Mouse (Mus musculus): Measurements from ENCODE around the gene Slc35e2. TPM values are rescaled to one million over a fixed set of nuclear protein-coding genes. Genes with fewer than 3 reads are reported as not detected.

Slc35e2 gene
- total RNA-seq, 2 experiments from 2014 or later = 37.9 to 38.6 TPM

- DNase-seq (ENCODE audit: low spot score in 2 of 2) = no peak
Measured at GRCm38 (mm10) chr4:155574931-155575330, 26.3 kb upstream of the Slc35e2 start.

GRCm38 (mm10) chr4:155575521-155575920, 25.7 kb upstream of the Slc35e2 start:
- no peak for DNase-seq (ENCODE audit: low spot score in 2 of 2)

DNA sequence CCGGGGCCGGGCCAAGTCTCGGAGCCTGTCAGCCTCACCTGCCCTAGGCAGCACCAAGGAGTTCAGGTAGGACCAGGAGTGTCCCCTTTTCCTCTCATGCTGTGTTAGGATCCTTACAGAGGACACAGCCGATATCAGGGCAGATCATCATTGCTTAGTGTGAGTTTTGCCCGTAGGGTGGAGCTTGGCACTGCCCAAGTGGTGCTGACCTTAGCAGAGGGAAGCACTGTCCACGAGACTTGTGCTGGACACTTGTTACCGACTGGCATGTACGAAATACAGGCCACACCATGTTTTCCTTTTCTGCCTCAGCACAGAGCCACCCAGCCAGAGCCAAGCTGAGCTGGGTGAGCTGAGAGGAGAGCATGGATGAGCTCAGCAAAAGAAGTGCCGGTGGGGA, 24.1 kb upstream of the Slc35e2 start:
- DNase-seq (ENCODE audit: low spot score in 2 of 2) = no peak

DNA sequence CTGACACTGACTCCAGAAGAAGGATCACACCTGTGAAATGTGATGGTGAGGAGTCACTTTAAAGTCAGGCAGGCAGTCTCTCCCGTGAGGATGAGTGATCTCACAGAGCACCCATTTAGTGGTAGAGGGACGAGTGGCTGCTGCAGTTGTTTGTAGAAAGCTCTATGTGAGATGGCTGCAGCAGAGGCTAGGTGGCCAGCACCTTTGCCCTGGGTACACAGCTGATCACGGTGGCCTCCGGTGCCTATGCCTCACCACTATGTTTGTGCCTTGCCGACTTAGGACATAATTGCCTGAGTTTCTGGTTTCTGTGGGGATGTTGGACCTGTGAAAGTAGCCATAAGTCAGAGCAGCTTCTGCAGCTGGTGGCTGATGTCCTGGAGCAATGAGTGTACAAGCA, 23.5 kb upstream of the Slc35e2 start:
- DNase-seq (ENCODE audit: low spot score in 2 of 2) = no peak

DNA sequence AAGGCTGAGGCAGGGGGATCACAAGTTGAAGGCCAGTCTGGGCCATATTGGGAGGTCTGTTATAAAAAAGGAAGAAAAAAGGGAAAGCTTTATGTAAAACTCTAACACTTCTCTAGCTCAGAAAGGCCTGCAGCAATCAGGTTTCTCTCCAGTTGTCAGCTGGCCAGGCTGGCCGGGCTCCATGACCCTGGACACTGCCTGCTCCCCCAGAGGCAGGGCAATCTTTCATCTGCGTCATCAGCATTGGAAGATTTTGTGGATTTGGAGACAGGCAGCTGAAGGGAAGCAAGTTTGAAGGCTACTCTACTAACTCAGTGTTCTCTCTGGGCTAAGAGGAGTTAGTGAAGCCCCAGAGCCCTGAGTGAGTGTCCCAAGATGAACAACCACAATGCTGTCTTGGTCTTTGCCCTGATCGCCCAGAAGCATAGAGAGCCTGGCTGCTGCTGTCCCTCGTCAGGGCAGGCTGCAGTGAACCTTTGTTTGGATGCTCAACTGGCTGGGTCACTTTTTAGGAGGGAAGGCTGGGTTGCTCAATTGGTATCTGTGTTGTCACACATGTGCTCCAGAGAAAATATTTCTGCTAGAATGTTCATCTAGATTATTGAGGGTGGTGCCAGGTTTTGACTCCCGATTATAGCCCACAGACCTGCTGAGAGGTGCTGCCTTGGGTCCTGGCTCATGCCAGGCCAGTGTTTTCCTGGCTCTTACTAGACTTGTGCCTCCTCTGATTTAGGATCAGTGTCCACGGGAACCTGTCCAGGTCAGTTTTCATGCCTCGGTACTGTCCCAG, 22.7 kb upstream of the Slc35e2 start:
- no peak for DNase-seq (ENCODE audit: low spot score in 2 of 2)

DNA sequence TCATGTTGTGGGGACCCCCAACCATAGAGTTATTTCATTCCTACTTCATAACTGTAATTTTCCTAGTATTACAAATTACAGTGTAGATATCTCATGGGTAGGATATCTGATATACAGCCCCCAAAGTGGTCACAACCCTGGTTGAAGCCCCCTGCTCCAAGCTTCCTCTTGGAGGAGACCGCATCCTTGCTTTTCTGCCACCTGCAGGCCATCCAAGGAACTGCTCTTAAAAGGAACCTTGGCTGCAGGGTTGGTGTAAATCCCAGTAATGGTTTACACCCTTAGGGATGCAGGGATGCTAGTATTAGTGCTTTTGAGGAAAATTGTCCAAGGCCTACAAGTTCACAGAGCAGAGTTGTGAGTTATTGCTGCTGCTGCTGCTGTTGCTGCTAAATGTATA, 20.8 kb upstream of the Slc35e2 start:
- DNase-seq (ENCODE audit: low spot score in 2 of 2) = peak; percentile 75 to 77

DNA sequence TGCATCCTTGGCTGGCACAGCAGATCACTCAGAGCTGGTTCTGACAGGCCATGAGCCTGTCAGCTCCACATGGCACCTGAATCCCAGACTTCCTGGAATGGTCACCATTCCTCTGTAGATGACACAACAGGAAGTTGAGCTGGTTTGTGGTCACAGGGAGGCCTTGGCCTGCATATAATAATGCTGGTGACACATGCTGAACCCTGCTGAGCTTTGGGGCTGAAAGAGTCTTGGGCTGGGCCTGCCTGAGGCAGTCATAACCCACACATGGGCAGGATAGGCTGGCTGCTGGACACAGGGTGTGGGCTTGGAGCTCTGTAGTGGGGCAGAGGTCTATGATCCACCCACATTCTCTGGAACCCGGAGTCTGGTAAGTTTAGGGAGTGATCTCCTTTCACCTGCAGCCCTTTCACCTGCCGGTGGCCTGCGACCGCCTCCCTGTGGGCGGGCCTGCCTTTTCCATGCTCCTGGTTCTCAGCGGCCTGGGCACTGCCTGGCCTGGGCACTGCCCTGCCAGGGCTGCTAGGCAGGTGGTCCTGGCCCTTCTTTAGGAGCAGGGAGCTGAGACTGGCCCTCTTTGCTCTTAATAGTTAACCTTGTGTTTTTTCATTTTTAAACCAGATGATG, 18.8 kb upstream of the Slc35e2 start:
- no peak for DNase-seq (ENCODE audit: low spot score in 2 of 2)

- DNase-seq (ENCODE audit: low spot score in 2 of 2) = no peak
Measured at GRCm38 (mm10) chr4:155589356-155589755, 11.9 kb upstream of the Slc35e2 start.

DNA sequence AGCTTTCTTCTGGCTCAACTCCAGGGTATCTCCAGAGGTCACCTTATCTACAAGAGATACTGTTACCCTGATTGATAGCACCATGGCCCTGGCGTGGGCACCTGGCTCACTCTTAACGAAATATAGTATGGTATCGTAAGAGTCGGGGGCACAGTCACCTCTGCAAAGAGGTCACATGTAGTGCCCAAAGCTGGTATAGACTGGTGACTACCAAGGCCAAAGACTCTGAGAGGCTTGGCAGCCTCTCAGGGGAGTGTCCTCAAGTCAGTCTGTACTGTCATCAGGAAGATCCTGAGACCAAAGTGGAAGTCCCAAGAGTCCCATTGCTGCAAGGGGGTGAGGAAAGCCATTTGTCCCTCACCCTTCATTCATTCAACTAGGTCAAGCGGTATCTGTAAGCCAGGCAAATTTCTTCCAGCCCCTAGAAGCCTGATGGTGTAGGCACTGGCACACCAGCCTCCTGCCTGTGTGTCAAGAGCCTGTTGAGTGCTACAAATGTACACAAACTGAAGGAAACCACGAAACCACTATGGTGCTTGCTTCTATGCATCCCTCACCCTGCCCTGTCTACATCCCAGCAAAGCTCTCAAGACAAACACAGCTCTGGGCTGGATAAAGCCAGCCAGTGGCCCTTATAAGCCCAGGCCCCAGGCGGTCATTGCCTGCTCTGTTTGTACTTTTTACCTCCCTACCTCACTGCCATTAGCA, 10.1 kb upstream of the Slc35e2 start:
- DNase-seq (ENCODE audit: low spot score in 2 of 2) = no peak

DNA sequence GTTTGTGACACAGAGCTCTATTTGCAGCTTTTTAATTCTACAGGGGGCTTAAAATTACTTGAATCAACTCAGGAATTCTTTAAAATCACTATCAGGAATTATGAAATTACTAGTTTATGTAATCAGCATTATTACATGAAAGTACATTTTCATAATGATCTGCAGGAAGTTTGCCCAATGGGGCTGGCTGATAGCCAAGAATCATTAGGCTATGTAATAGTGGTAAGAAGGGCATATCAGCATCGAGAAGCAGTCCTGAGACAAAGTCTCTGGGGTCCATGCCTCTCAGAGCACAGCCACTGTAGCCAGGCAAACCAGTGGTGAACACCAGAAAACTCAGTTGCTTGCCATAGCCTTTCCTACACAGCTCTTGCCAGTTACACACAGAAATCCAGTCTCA, 7.4 kb upstream of the Slc35e2 start:
- no peak for DNase-seq (ENCODE audit: low spot score in 2 of 2)

DNA sequence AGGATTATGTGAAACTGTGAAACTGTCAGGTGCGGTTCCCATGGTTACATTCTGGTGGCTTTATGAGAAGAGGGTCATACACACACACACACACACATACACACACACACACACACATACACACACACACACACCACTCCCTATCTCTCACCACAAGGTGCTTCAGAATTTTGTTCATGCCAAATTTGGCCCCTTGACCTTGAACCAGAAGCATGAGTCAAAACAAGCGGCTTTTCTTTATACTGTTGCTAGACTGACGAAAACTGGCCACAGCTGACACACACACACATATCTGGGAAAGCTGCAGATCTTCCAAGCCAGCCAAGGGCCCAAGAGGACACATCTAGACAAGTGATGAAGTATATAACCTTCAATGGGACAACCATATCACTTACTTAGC, 5.4 kb upstream of the Slc35e2 start:
- DNase-seq (ENCODE audit: low spot score in 2 of 2) = no peak

- DNase-seq (ENCODE audit: low spot score in 2 of 2) = no peak
Measured at GRCm38 (mm10) chr4:155596606-155597005, 4.6 kb upstream of the Slc35e2 start.

- no peak for DNase-seq (ENCODE audit: low spot score in 2 of 2)
Measured at GRCm38 (mm10) chr4:155598536-155598935, 2.7 kb upstream of the Slc35e2 start.

GRCm38 (mm10) chr4:155599901-155600825, 1.1 kb upstream of the Slc35e2 start:
- DNase-seq (ENCODE audit: low spot score in 2 of 2) = no peak

DNA sequence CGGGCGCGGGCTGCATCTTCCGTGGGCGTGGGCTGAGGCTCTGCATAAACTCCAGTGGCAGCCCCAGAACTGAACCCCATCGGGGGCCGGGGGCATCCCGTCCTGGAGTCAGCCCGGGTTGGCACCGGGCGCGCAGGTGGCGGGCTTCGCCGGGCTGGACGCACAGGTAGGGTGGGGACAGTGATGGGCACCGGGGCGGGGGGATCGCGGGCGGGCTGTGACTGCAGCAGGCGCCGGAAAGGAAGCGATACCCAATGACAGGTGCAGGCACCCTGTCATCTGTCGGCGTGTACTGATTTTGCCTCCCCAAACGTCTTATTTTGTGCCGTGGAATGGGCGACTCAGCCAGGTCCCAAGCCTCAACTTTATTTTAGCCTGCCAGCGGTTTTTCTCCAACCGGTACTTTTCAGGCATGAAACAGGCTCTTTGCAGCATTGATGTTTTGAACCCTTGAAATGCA, 811 bp downstream of the Slc35e2 start:
- DNase-seq (ENCODE audit: low spot score in 2 of 2) = no peak

GRCm38 (mm10) chr4:155602753-155603152, 1.5 kb downstream of the Slc35e2 start:
- DNase-seq (ENCODE audit: low spot score in 2 of 2) = no peak

- DNase-seq (ENCODE audit: low spot score in 2 of 2) = no peak
Measured at GRCm38 (mm10) chr4:155603801-155604200, 2.6 kb downstream of the Slc35e2 start.

- no peak for DNase-seq (ENCODE audit: low spot score in 2 of 2)
Measured at GRCm38 (mm10) chr4:155605132-155605531, 3.9 kb downstream of the Slc35e2 start.

- DNase-seq (ENCODE audit: low spot score in 2 of 2) = no peak
Measured at GRCm38 (mm10) chr4:155606825-155607224, 5.6 kb downstream of the Slc35e2 start.

DNA sequence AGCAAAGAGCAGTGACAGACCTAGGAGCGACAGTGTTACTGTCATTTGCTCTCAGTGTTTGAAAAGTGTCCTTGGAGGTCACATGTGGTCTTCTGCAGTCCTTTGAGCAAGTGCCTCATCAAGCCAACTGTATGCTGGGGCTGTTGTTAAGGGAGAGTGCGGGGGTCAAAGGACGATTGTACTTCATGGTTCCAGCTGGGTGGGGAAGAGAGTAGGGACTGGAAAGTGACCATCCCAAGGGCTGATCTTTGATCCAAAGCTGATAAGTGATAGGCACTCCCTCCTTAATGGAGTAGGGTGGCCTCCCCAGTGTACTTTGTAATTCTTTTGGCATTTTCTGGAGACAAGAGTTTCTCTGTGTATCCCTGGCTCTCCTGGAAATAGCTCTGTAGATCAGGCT, 10.6 kb downstream of the Slc35e2 start:
- DNase-seq (ENCODE audit: low spot score in 2 of 2) = no peak

- DNase-seq (ENCODE audit: low spot score in 2 of 2) = no peak
Measured at GRCm38 (mm10) chr4:155613264-155613663, 12.0 kb downstream of the Slc35e2 start.
